Mouse (Mus musculus) liver, adult 2 months (tissue): ENCODE results near the gene Nt5dc1.

Experiments used
- CTCF ChIP-seq: fragments of 200-500 bp; IDR thresholded peaks from 2 replicates; pipeline ENCODE4 v1.5.1; 2011; ENCODE audit warnings: low read depth, low read length, control low read depth
- POLR2A ChIP-seq: fragments of 200-500 bp; IDR thresholded peaks from 2 replicates; pipeline ENCODE4 v1.6.1; 2011; ENCODE audit warnings: low read length, control low read depth; ENCODE audit not compliant: insufficient read depth; ENCODE audit errors: extremely low read depth

DNA sequence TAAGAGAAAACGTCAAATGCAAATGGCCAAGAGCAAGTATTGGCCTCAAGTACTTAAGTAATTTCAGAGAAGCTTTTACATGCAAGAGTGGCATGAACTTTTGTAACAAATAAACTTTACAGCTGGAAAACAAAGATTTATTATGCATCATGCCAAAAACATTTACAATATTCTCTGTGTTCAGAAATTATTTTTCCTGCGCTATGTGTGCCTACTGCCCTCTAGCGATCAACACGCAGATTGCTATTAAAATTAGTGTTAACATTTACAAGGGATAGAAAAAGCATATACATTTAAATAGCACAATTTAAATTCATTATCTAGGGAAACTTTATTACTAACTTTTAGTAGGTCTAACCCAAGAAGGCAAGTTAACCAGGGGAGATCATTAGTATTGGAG is 91.7 kb downstream of the Nt5dc1 start:
- peak; percentile 57 for TF ChIP-seq CTCF
- no peak for TF ChIP-seq POLR2A
